Mouse (Mus musculus): ENCODE data around the gene Tcp11x2.

Gene Tcp11x2

DNA sequence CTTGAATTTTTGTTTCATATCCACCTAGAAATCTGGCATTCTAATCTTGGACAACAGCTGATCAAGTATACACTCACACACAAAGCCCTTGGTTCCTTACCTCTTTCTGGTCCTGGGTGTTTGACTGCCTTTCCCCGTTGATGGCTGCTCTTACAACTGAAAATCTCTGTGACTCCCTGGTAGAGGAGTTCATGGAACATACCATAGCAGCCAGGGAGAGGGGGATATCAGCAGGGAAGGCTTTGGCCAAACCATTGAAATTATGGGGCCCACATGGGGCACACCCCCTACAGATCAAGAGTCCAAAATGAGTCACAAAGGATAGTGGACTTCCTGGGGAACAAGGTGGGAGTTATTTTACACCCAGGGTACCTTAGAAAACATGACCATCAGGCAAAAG, at the start of gene Tcp11x2:
Tcp11x2 (minus strand) TSS at position 158 of the 400 bp plus-strand sequence.
- in situ Hi-C loops (cut with MboI), result no loop called here

DNA sequence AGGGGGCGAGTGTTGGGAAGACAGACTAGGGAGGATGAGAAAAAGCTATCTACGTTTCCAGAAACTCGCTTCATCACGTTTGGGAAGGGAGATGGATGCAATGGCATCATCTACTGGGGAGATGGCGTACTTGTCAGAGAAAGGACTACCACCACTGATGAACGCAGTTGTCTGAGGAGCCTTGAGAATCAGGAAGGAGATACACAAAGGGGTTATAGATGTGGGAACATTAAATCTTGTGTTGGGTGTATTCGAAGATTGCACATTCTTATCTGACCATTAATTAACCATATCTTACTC, 49.4 kb upstream of the Tcp11x2 start:
- in situ Hi-C loops (cut with MboI), result no loop called here

DNA sequence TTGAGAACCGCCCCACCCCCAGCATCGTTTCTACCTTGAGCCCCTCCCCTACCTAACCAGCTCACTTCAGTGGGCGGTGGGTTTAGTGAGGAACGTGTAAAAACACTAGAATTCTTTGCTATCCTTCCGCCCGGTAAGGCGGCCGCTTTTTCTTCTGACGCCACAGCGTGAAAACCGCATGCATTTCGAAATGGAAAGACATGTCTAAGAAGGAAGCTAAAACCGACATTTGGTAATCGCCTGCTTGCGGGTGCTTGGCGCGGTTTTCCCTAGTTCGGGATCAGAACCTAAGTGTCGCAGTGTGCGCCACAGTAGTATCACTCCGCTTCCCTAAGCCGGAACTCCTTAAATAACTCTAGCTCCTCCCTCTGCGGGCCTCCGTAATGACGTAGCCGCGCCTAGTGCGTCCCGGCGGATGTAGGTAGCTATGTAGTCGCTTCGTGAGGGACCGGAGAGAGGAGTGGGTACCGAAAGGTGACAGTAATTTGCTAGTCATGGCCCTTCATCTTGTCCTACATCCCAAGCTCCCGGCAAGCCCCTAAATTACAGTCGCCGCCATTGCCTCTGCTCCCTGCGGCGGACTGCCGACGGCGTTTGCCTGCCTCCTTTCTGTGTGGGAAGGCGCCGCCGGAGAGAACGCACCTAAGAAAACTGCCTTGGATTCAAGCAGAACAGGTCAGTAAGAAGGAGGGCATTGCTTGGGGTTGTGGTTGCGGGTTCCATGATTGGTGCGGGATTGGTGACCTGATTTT, 48.9 kb upstream of the Tcp11x2 start, which contains the start of the genes Armcx5 and Gprasp1:
Armcx5 (plus strand) TSS at position 430 of the 752 bp plus-strand sequence.
Gprasp1 (plus strand) TSS at position 430 of the 752 bp plus-strand sequence.
- in situ Hi-C loops (cut with MboI), result no loop called here

GRCm38 (mm10) chrX:135738730-135739520, 45.3 kb upstream of the Tcp11x2 start:
- in situ Hi-C loops (cut with MboI), result no loop called here

DNA sequence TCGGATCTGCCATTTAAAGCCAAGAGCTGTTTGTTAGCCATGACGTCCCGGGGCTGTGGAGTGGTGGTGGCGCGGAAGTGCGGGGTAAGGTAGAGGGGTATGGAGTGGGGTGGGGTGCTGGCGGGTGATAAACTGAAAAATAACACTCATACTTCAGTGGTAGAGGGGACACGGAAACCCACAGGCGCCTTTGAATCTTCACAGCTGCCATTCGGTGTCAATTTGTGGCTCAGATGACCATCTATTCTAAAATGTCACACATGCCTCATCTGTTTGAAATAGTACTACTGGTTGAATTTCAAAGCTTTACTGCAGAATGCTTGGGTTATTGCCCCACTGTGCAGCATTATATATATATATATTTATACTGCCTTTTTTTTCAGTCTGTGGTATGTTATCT, 31.6 kb upstream of the Tcp11x2 start, which contains the start of gene Tmsb15a:
Tmsb15a (minus strand) TSS at position 101 of the 400 bp plus-strand sequence.
- in situ Hi-C loops (cut with MboI), result no loop called here

DNA sequence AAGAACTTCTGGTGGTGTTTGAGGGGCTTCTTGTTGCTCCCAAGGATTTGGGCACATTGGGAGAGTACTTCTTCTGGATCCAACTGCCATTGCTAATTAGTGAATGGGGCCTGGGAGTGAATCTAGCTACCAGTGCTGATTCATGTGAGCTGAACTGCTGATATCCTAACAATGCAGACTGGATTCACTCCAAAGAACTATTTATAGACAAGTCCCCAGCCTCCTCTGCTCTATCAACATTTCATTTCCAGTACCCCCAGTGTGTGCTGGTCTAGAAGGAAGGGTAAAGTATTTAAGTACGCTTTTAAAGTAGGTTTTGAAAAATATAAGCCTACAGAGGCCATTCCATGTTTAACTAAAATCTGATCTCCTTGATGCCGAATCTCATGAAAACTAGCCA, 19.3 kb upstream of the Tcp11x2 start:
- in situ Hi-C loops (cut with MboI), result no loop called here

DNA sequence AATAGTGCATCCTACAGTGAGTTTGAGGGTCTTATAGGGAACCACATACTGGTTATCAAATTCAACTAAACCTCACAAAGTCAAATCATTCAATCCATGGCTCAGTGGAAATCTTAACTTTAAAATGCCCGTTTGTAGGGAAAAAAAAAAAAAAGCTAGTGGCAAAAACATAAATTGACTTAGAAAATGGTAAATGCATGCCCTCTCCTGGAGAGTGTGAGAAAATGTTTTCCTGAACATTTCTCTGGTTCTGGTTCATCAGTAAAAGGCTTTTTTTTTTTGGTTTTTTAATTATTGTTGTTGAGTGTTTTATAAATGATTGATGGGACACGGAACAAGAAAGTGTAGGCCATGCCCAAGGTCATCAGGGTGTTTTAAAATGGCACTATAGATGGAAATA, 10.8 kb upstream of the Tcp11x2 start:
- in situ Hi-C loops (cut with MboI), result no loop called here

DNA sequence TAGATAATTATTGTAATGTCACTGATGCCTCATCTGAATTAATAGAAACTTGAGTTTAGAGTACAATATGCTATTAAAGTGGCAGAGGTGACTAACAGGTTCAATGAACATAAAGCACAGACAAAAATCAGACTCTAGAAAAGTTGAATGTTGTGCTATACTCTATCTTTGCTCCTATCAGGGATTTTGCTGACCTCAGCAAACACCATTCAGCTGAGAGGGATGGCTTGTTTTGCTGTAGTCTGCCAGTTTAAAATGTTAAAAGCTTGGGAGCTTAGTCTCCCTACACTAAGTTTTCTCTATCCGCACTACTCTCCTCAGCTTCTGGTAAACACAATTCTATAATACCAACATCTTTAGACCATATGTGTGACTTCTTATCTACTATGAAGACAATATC, 9.5 kb upstream of the Tcp11x2 start:
- in situ Hi-C loops (cut with MboI), result no loop called here

DNA sequence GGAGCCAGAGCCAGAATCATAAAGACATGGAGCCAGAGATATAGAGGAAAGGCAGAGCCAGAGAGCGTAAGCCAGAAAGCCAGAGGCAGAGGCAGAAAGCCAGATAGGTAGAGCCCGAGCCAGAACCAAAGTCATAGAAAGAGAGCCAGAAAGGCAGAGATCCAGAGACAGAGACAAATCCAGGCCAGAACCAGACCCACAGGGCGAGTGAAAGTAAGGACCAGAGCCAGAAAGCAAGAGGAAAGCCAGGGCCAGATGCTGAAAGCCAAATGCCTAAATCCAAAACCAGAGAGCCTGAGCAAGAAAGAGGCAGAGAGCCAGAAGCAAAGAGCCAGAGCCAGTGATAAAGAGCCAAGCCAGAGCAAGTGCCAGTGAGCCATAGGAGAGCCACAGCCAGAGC, 5.8 kb downstream of the Tcp11x2 start:
- in situ Hi-C loops (cut with MboI), result no loop called here

DNA sequence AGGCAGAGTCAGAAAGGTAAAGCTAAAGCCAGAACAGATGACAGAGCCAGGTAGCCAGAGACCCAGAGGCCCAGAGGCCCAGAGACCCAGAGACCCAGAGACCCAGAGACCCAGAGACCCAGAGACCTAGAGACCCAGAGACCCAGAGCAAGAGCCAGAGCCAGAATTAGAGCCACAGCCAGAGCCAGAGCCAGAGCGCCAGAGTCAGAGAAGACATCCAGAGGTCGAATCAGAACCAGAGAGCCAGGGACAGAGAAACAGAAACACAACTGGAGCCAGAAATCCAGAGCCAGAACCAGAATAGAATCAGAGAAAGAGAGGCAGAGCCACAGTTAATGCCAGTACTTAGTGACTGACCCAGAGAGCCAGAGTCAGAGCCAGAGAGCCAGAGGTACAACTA, 11.7 kb downstream of the Tcp11x2 start:
- in situ Hi-C loops (cut with MboI), result no loop called here

- in situ Hi-C loops (cut with MboI), result no loop called here
Measured at GRCm38 (mm10) chrX:135652173-135652772, 41.3 kb downstream of the Tcp11x2 start.

DNA sequence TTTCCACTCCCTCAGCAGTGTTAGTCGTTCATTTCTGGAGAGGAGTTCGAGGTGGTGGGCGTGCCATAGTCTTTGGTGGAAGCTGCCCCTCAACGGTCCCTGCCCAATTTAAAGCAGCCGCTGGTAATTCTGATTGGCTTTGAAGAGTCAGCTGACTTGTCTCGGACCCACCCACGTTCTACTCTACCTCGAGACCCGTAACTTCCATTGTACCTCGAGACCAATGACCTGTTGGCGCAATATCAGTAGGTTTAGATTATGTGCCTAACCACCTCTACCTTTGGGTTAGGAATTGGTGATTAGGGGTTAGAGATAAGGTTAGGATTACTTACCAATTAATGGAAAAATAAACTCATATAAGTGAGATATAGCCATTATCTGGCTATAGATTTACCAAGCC, 66.0 kb downstream of the Tcp11x2 start, which contains the start of gene Prame:
Prame (minus strand) TSS at position 101 of the 400 bp plus-strand sequence.
- in situ Hi-C loops (cut with MboI), result no loop called here

Data from mature B cell (primary cell).